Mouse (Mus musculus): ENCODE data around the gene Itgad.

Itgad gene

GRCm38 (mm10) chr7:128242331-128242730 is 88.2 kb downstream of the Itgad start:
- in situ Hi-C loops (cut with MboI, MseI): loop anchor here (5.0 to 10.0 kb wide), 2 partner anchors 105 to 382 kb away; no protein-coding TSS in a partner anchor

GRCm38 (mm10) chr7:128243921-128244320 is 89.7 kb downstream of the Itgad start:
- in situ Hi-C loops (cut with MboI, MseI): loop anchor here (5.0 to 10.0 kb wide), 2 partner anchors 103 to 381 kb away; no protein-coding TSS in a partner anchor

GRCm38 (mm10) chr7:128244410-128245025 is 90.3 kb downstream of the Itgad start:
- in situ Hi-C loops (cut with MboI, MseI): loop anchor here (5.0 to 10.0 kb wide), 2 partner anchors 103 to 380 kb away; no protein-coding TSS in a partner anchor

GRCm38 (mm10) chr7:128245547-128245946 is 91.4 kb downstream of the Itgad start:
- in situ Hi-C loops (cut with MboI, MseI): loop anchor here (10.0 kb wide), 1 partner anchor 379 kb away; no protein-coding TSS in a partner anchor

GRCm38 (mm10) chr7:128246496-128247391 is 92.6 kb downstream of the Itgad start, which contains the start of gene Tgfb1i1:
TSS of gene Tgfb1i1 (plus strand) at chr7:128246812.
- in situ Hi-C loops (cut with MboI, MseI): loop anchor here (10.0 kb wide), 1 partner anchor 378 kb away; no protein-coding TSS in a partner anchor

GRCm38 (mm10) chr7:128247443-128247842 is 93.3 kb downstream of the Itgad start:
- in situ Hi-C loops (cut with MboI, MseI): loop anchor here (10.0 kb wide), 1 partner anchor 377 kb away; no protein-coding TSS in a partner anchor

GRCm38 (mm10) chr7:128248081-128249042 is 94.2 kb downstream of the Itgad start:
- in situ Hi-C loops (cut with MboI, MseI): loop anchor here (10.0 kb wide), 1 partner anchor 376 kb away; no protein-coding TSS in a partner anchor

GRCm38 (mm10) chr7:128249998-128250397 is 95.8 kb downstream of the Itgad start:
- in situ Hi-C loops (cut with MboI, MseI): loop anchor here (10.0 kb wide), 1 partner anchor 375 kb away; no protein-coding TSS in a partner anchor

- in situ Hi-C loops (cut with MboI, MseI): no loop called here
Observed at GRCm38 (mm10) chr7:128251946-128252345, 97.8 kb downstream of the Itgad start.

GRCm38 (mm10) chr7:128252609-128253008 is 98.4 kb downstream of the Itgad start:
- in situ Hi-C loops (cut with MboI, MseI): no loop called here

- in situ Hi-C loops (cut with MboI, MseI): no loop called here
Observed at GRCm38 (mm10) chr7:128254978-128255377, 100.8 kb downstream of the Itgad start.

GRCm38 (mm10) chr7:128255757-128256156 is 101.6 kb downstream of the Itgad start:
- in situ Hi-C loops (cut with MboI, MseI): no loop called here

- in situ Hi-C loops (cut with MboI, MseI): no loop called here
Observed at GRCm38 (mm10) chr7:128256783-128257334, 102.7 kb downstream of the Itgad start.

GRCm38 (mm10) chr7:128265411-128265810 is 111.2 kb downstream of the Itgad start, which contains the start of gene Slc5a2:
TSS of gene Slc5a2 (plus strand) at chr7:128265657.
- in situ Hi-C loops (cut with MboI, MseI): no loop called here

GRCm38 (mm10) chr7:128266056-128266455 is 111.9 kb downstream of the Itgad start:
- in situ Hi-C loops (cut with MboI, MseI): no loop called here

GRCm38 (mm10) chr7:128267391-128267790 is 113.2 kb downstream of the Itgad start:
- in situ Hi-C loops (cut with MboI, MseI): no loop called here

GRCm38 (mm10) chr7:128267813-128268212 is 113.6 kb downstream of the Itgad start:
- in situ Hi-C loops (cut with MboI, MseI): no loop called here

- in situ Hi-C loops (cut with MboI, MseI): loop anchor here (5.0 kb wide), 1 partner anchor 57 kb away; no protein-coding TSS in a partner anchor
Observed at GRCm38 (mm10) chr7:128270431-128270850, 116.3 kb downstream of the Itgad start.

- in situ Hi-C loops (cut with MboI, MseI): loop anchor here (5.0 kb wide), 1 partner anchor 56 kb away; no protein-coding TSS in a partner anchor
Observed at GRCm38 (mm10) chr7:128271496-128271895, 117.3 kb downstream of the Itgad start.
